Mouse (Mus musculus): ENCODE results near the gene St3gal2. TPM values are rescaled to one million over a fixed set of nuclear protein-coding genes. Genes with fewer than 3 reads are reported as not detected.
A peak's percentile ranks its signal among the peaks of the same experiment; 100 is the strongest.
"Not testable (repeated sequence)": the region's sequence is repeated elsewhere in the genome, so short reads cannot be mapped to it uniquely, and the experiment has no call there.

The St3gal2 gene
- polyA plus RNA-seq, 1 experiment = 29.4 TPM

DNA sequence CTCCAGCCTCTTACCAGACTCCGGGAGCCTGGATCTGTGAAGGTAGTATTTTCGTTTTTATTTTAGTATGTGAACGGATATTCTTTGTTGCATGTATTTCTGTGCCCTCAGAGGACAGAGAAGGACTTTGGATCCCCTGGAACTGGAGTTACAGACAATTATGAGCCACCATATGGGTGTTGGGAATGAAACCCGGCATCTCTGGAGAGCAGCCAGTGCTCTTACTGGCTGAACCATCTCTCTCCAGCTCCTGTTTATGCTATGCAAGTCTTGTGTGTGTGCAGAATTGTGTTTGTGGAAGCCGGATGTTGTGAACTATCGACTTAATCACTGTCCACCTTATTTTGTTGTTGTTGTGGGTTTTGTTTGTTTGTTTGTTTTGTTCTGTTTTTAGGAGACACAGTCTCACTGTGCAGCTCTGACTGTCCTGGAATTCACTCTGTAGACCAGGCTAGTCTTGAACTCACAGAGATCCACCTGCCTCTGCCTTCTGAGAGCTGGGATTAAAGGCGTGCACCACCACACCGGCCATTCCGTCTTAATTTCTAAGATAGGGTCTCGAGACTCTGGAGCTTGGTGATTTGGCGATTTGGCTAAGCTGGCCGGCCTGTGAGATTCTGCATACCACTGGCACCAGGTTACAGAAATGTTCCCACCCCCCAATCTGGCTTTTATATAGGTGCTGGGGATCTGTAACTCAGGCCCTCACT, 39.5 kb downstream of the St3gal2 start:
- no peaks in the 10 kb centered on the region; the same call in 1 of the 2 replicates for H3K4me1 ChIP-seq (ENCODE audit: control insufficient read depth, insufficient read depth, low read length)
- WGBS = 94% methylated on average over 12 of the region's 12 CpGs
- H3K27ac ChIP-seq (ENCODE audit: control insufficient read depth, insufficient read depth, low read depth, low read length, poor library complexity) = no peak overlapping the region
- H3K4me3 ChIP-seq (replicated peaks; ENCODE audit: control insufficient read depth, low read depth, low read length) = no peak overlapping the region
- no peak for TF ChIP-seq CTCF (IDR thresholded peaks at IDR 0.05; ENCODE audit: control insufficient read depth, insufficient read depth, low read length)
- no peak for TF ChIP-seq POLR2A (IDR thresholded peaks at IDR 0.05; ENCODE audit: borderline replicate concordance, control insufficient read depth, low read depth, low read length)

GRCm38 (mm10) chr8:110959906-110960305, 40.2 kb downstream of the St3gal2 start:
- Histone ChIP-seq H3K4me3 (replicated peaks; ENCODE audit: control insufficient read depth, low read depth, low read length) (no peak overlapping the region), H3K4me1 (ENCODE audit: control insufficient read depth, insufficient read depth, low read length) (no peaks in the 10 kb centered on the region), H3K27ac (ENCODE audit: control insufficient read depth, insufficient read depth, low read depth, low read length, poor library complexity) (no peak overlapping the region)
- TF ChIP-seq CTCF (IDR thresholded peaks at IDR 0.05; ENCODE audit: control insufficient read depth, insufficient read depth, low read length) = no peak
- no peak for TF ChIP-seq POLR2A (IDR thresholded peaks at IDR 0.05; ENCODE audit: borderline replicate concordance, control insufficient read depth, low read depth, low read length)
- WGBS = 94% methylated on average over 6 of the region's 6 CpGs

GRCm38 (mm10) chr8:110963051-110963450, 43.3 kb downstream of the St3gal2 start:
- Histone ChIP-seq H3K4me1 (ENCODE audit: control insufficient read depth, insufficient read depth, low read length) (no peaks in the 10 kb centered on the region; the same call in 1 of the 2 replicates), H3K4me3 (replicated peaks; ENCODE audit: control insufficient read depth, low read depth, low read length) (no peak overlapping the region), H3K27ac (ENCODE audit: control insufficient read depth, insufficient read depth, low read depth, low read length, poor library complexity) (no peak overlapping the region)
- TF ChIP-seq POLR2A (IDR thresholded peaks at IDR 0.05; ENCODE audit: borderline replicate concordance, control insufficient read depth, low read depth, low read length) (no peak), CTCF (IDR thresholded peaks at IDR 0.05; ENCODE audit: control insufficient read depth, insufficient read depth, low read length) (no peak)
- WGBS = 92% methylated on average over 2 of the region's 2 CpGs

DNA sequence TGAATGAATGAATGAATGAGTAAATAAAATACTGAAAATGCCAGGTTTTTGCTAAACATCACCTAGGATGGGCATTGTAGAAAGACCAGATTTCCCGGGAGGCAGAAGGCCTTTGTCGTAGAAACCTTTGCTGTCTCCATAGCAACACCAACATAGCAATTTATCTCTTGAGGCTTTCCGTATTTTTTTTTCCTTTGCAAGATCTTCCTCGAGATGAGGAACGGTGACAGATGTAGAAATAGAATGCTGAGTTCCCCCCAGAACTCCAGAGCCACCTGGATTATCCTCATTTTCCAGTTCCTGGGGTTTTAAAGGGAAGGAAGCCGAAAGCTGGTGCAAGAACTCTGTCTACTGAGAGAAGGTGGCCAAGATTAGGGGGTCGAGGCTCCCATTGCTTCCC, 44.9 kb downstream of the St3gal2 start:
- WGBS = 84% methylated on average over 7 of the region's 7 CpGs
- Histone ChIP-seq H3K4me1 (ENCODE audit: control insufficient read depth, insufficient read depth, low read length) (no peaks in the 10 kb centered on the region; the same call in 1 of the 2 replicates), H3K4me3 (replicated peaks; ENCODE audit: control insufficient read depth, low read depth, low read length) (no peak overlapping the region), H3K27ac (ENCODE audit: control insufficient read depth, insufficient read depth, low read depth, low read length, poor library complexity) (no peak overlapping the region)
- TF ChIP-seq CTCF (IDR thresholded peaks at IDR 0.05; ENCODE audit: control insufficient read depth, insufficient read depth, low read length) = no peak
- TF ChIP-seq POLR2A (IDR thresholded peaks at IDR 0.05; ENCODE audit: borderline replicate concordance, control insufficient read depth, low read depth, low read length) = no peak

- Histone ChIP-seq H3K4me1 (ENCODE audit: control insufficient read depth, insufficient read depth, low read length) (no peaks in the 10 kb centered on the region; the same call in 1 of the 2 replicates), H3K4me3 (replicated peaks; ENCODE audit: control insufficient read depth, low read depth, low read length) (no peak overlapping the region), H3K27ac (ENCODE audit: control insufficient read depth, insufficient read depth, low read depth, low read length, poor library complexity) (no peak overlapping the region)
- TF ChIP-seq POLR2A (IDR thresholded peaks at IDR 0.05; ENCODE audit: borderline replicate concordance, control insufficient read depth, low read depth, low read length) = no peak
- TF ChIP-seq CTCF (IDR thresholded peaks at IDR 0.05; ENCODE audit: control insufficient read depth, insufficient read depth, low read length) = no peak
- WGBS = 45% methylated on average over 7 of the region's 7 CpGs
Measured at GRCm38 (mm10) chr8:110965594-110965993, 45.9 kb downstream of the St3gal2 start.

DNA sequence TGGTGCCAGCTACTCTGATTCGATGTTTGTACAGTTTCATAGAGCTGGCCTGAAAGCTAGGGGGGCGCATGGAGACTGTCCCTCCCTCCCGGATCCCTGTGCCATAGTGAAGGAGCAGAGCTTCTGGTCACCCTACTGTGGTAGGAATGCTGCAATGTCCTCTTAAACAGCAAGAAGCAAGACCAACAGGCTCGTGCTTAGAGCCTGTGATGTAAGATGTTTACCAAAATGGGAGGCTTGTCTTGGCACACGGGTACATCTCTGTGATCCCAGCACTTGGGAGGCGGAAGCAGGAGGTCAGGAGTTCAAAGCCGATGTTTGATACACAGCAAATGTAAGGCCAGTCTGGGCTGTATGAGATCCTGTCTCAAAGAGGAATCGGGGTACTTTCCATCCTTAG, 46.9 kb downstream of the St3gal2 start:
- H3K27ac ChIP-seq (ENCODE audit: control insufficient read depth, insufficient read depth, low read depth, low read length, poor library complexity) = no peak overlapping the region
- H3K4me3 ChIP-seq (replicated peaks; ENCODE audit: control insufficient read depth, low read depth, low read length) = no peak overlapping the region
- peaks cover 2% of the 10 kb centered on the region; the same call in 1 of the 2 replicates for H3K4me1 ChIP-seq (ENCODE audit: control insufficient read depth, insufficient read depth, low read length)
- WGBS = 86% methylated on average over 8 of the region's 8 CpGs
- TF ChIP-seq CTCF (IDR thresholded peaks at IDR 0.05; ENCODE audit: control insufficient read depth, insufficient read depth, low read length) (no peak), POLR2A (IDR thresholded peaks at IDR 0.05; ENCODE audit: borderline replicate concordance, control insufficient read depth, low read depth, low read length) (no peak)

GRCm38 (mm10) chr8:110967326-110967725, 47.6 kb downstream of the St3gal2 start:
- no peak overlapping the region for H3K27ac ChIP-seq (ENCODE audit: control insufficient read depth, insufficient read depth, low read depth, low read length, poor library complexity)
- WGBS = 78% methylated on average over 9 of the region's 9 CpGs
- TF ChIP-seq POLR2A (IDR thresholded peaks at IDR 0.05; ENCODE audit: borderline replicate concordance, control insufficient read depth, low read depth, low read length) (no peak), CTCF (IDR thresholded peaks at IDR 0.05; ENCODE audit: control insufficient read depth, insufficient read depth, low read length) (no peak)
- H3K4me1 ChIP-seq (ENCODE audit: control insufficient read depth, insufficient read depth, low read length) = peaks cover 2% of the 10 kb centered on the region; the same call in 1 of the 2 replicates
- H3K4me3 ChIP-seq (replicated peaks; ENCODE audit: control insufficient read depth, low read depth, low read length) = no peak overlapping the region

DNA sequence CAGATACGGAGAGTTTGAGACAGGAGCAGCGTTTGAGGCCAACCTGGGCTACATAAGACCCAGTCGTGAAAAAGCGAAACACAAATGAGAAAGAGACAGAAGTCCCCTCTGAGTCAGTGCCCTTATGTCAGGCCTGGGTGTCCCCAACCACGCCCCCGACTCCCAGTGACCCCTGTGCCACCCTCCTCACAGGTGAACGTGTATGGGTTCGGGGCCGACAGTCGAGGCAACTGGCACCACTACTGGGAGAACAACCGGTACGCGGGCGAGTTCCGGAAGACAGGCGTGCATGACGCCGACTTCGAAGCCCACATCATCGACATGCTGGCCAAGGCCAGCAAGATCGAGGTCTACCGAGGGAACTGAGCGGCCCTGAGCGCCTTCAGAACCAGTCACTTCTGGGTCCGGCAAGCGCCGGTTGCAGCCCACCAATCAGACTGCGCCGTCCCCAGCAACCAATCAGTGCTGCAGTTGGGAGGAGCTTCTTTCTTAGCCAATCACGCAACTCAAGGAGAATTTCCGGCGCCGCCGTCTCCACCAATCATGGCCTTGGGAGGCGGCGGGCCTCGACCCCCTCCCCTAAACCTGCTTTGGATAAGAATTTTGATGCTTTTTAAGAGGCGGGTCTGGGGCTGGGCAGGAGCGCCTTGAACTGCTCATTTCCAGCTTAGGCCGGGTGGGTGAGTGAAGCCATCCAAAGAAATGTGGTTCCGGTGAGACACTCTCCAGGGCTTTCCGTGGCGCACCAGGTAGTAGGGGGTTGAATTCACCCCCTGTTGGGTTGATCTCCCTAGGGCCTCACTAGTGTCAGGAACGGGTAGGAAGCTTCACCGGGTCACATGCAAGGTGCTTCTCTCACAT, 50.4 kb downstream of the St3gal2 start:
- WGBS = 16% methylated on average over 45 of the region's 45 CpGs
- peaks cover 2% of the 10 kb centered on the region; the same call in 1 of the 2 replicates for H3K4me1 ChIP-seq (ENCODE audit: control insufficient read depth, insufficient read depth, low read length)
- peak overlapping the region; percentile 46 for H3K27ac ChIP-seq (ENCODE audit: control insufficient read depth, insufficient read depth, low read depth, low read length, poor library complexity)
- peak overlapping the region; percentile 87 for H3K4me3 ChIP-seq (replicated peaks; ENCODE audit: control insufficient read depth, low read depth, low read length)
- TF ChIP-seq CTCF (IDR thresholded peaks at IDR 0.05; ENCODE audit: control insufficient read depth, insufficient read depth, low read length) = no peak
- peak; percentile 63; the same call in 1 of the 2 replicates for TF ChIP-seq POLR2A (IDR thresholded peaks at IDR 0.05; ENCODE audit: borderline replicate concordance, control insufficient read depth, low read depth, low read length)

- H3K4me1 ChIP-seq (ENCODE audit: control insufficient read depth, insufficient read depth, low read length); H3K4me3 ChIP-seq (replicated peaks; ENCODE audit: control insufficient read depth, low read depth, low read length); H3K27ac ChIP-seq (ENCODE audit: control insufficient read depth, insufficient read depth, low read depth, low read length, poor library complexity): not testable (repeated sequence)
- WGBS = 97% methylated on average over 8 of the region's 8 CpGs
Measured at GRCm38 (mm10) chr8:110976532-110976931, 56.8 kb downstream of the St3gal2 start.

- not testable (repeated sequence) for H3K27ac ChIP-seq (ENCODE audit: control insufficient read depth, insufficient read depth, low read depth, low read length, poor library complexity); H3K4me3 ChIP-seq (replicated peaks; ENCODE audit: control insufficient read depth, low read depth, low read length); H3K4me1 ChIP-seq (ENCODE audit: control insufficient read depth, insufficient read depth, low read length)
- 90% methylated on average over 2 of the region's 2 CpGs for WGBS
Measured at GRCm38 (mm10) chr8:110977987-110978386, 58.3 kb downstream of the St3gal2 start.

All from bone marrow, adult 2 months (tissue).